Mouse (Mus musculus) hindbrain, postnatal 0 days (tissue): ENCODE data around the gene Trpm2. TPM values are rescaled to one million over a fixed set of nuclear protein-coding genes. Genes with fewer than 3 reads are reported as not detected.
"Not testable (repeated sequence)": the region's sequence is repeated elsewhere in the genome, so short reads cannot be mapped to it uniquely, and the experiment has no call there.

Experiments used
- ATAC-seq: fragments of 200-750 bp; cut with Nextera tagmentation; 2 replicates; pipeline ENCODE4 v1.8.0; 2017; ENCODE audit warnings: mild to moderate bottlenecking, moderate TSS enrichment, moderate library complexity
- DNase-seq: peaks from one replicate; pipeline ENCODE4 v3.0.0-alpha.2; 2015; ENCODE audit warnings: low spot score
- H3K27ac ChIP-seq: fragments of 300-500 bp; sonication (generic); 2 replicates; pipeline ENCODE4 v1.5.1; 2014; ENCODE audit warnings: mild to moderate bottlenecking
- H3K27me3 ChIP-seq: fragments of 300-500 bp; sonication (generic); 2 replicates; pipeline ENCODE4 v1.6.1; 2014; ENCODE audit warnings: low read length, mixed read lengths; ENCODE audit not compliant: insufficient read depth
- H3K36me3 ChIP-seq: fragments of 300-500 bp; sonication (generic); 2 replicates; pipeline ENCODE4 v1.6.1; 2014; ENCODE audit warnings: low read length, mixed read lengths; ENCODE audit not compliant: insufficient read depth
- H3K4me1 ChIP-seq: fragments of 300-500 bp; sonication (generic); 2 replicates; pipeline ENCODE4 v1.6.1; 2014; ENCODE audit warnings: antibody characterized with exemption, low read length, mixed read lengths; ENCODE audit not compliant: insufficient read depth
- H3K4me2 ChIP-seq: fragments of 300-500 bp; sonication (generic); 2 replicates; pipeline ENCODE4 v1.6.1; 2014; ENCODE audit warnings: low read depth, mild to moderate bottlenecking, low read length, moderate library complexity, mixed read lengths
- H3K4me3 ChIP-seq: fragments of 300-500 bp; sonication (generic); 2 replicates; pipeline ENCODE4 v1.5.1; 2014; ENCODE audit warnings: low read length
- H3K9ac ChIP-seq: fragments of 300-500 bp; sonication (generic); replicated peaks from 2 replicates; pipeline ENCODE4 v1.6.1; 2014; ENCODE audit warnings: mild to moderate bottlenecking, low read length, moderate library complexity, mixed read lengths
- H3K9me3 ChIP-seq: fragments of 300-500 bp; sonication (generic); 2 replicates; pipeline ENCODE4 v1.6.1; 2016; ENCODE audit warnings: low read length, mixed read lengths
- CTCF ChIP-seq: IDR thresholded peaks from 2 replicates; pipeline ENCODE4 v1.5.1; 2016; ENCODE audit warnings: antibody characterized with exemption, control low read depth, low read depth
- WGBS: fragments of 180-500 bp; shearing (Covaris S2); extraction: QIAGEN DNeasy Blood & Tissue Kit; methylation state at CpG from one replicate; pipeline ENCODE4 v1.1.7; 2014; 5-methylcytosine and 5-hydroxymethylcytosine counted together
- polyA plus RNA-seq: library from polyadenylated mRNA; unstranded; fragments of >200 nt; fragmentation: Nextera tagmentation; extraction: Ambion mirVana; gene quantifications from 2 replicates; pipeline ENCODE4 v1.2.1, GENCODE M21; 2015
- total RNA-seq: library from RNA; depleted of rRNA; stranded (reverse); fragments of >200 nt; gene quantifications from 2 replicates; pipeline ENCODE4 v1.2.3, GENCODE M21; 2014; rRNA removed

Gene Trpm2
- total RNA-seq (6.5 and 9.1 TPM in 2 replicates), polyA plus RNA-seq (4.6 and 6.8 TPM in 2 replicates)

- WGBS = 90% methylated on average over 6 of the region's 6 CpGs
- no peak within 1 kb of the TSS for H3K27ac ChIP-seq
- ATAC-seq (no peak), DNase-seq (no peak)
- no peaks in the 10 kb centered on the region for H3K9me3 ChIP-seq
- peak within 1 kb of the TSS; percentile 75 for H3K4me2 ChIP-seq
- no peaks in the 10 kb centered on the region for H3K36me3 ChIP-seq
- TF ChIP-seq CTCF = no peak
- peak within 1 kb of the TSS; percentile 40 for H3K9ac ChIP-seq
- peaks cover 5% of the 10 kb centered on the region; the same call in 1 of the 2 replicates for H3K4me1 ChIP-seq
- 0 out of 2 replicates have a peak, but pooled peaks cover 3% of the 10 kb centered on the region for H3K27me3 ChIP-seq
- H3K4me3 ChIP-seq = peak within 1 kb of the TSS; percentile 35
These were observed at the start of gene Trpm2 for GRCm38 (mm10) chr10:77970481-77970880. Gene Trpm2 (minus strand): TSS chr10:77970563.

DNA sequence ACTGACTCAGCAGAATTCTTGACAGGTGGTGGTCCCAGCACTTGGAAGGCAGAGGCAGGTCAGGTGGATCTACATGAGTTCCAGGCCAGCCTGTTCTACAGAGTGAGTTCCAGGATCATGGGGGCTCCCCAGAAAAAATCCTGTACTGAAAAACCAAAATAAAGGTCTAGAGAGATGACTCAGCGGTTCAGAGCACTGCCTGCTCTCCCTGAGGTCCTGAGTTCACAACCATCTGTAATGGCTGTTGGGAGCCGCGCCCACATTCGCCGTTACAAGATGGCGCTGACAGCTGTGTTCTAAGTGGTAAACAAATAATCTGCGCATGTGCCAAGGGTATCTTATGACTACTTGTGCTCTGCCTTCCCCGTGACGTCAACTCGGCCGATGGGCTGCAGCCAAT lies 49.6 kb upstream of the Trpm2 start:
- not testable (repeated sequence) for ATAC-seq, H3K9me3 ChIP-seq, H3K27ac ChIP-seq, H3K4me2 ChIP-seq, H3K4me1 ChIP-seq, DNase-seq, H3K27me3 ChIP-seq, H3K36me3 ChIP-seq, H3K4me3 ChIP-seq, H3K9ac ChIP-seq
- 97% methylated on average over 6 of the region's 11 CpGs for WGBS

GRCm38 (mm10) chr10:78019291-78019690 lies 48.9 kb upstream of the Trpm2 start:
- H3K27ac ChIP-seq = no peak overlapping the region
- DNase-seq = no peak
- 0 out of 2 replicates have a peak, but pooled peaks have one; percentile 62 for ATAC-seq
- H3K4me1 ChIP-seq = no peaks in the 10 kb centered on the region
- H3K9ac ChIP-seq = no peak overlapping the region
- no peak overlapping the region for H3K4me2 ChIP-seq
- no peak for TF ChIP-seq CTCF
- no peak overlapping the region for H3K4me3 ChIP-seq
- H3K9me3 ChIP-seq = no peaks in the 10 kb centered on the region
- WGBS = 75% methylated on average over 4 of the region's 4 CpGs
- H3K27me3 ChIP-seq = no peaks in the 10 kb centered on the region
- no peaks in the 10 kb centered on the region for H3K36me3 ChIP-seq

DNA sequence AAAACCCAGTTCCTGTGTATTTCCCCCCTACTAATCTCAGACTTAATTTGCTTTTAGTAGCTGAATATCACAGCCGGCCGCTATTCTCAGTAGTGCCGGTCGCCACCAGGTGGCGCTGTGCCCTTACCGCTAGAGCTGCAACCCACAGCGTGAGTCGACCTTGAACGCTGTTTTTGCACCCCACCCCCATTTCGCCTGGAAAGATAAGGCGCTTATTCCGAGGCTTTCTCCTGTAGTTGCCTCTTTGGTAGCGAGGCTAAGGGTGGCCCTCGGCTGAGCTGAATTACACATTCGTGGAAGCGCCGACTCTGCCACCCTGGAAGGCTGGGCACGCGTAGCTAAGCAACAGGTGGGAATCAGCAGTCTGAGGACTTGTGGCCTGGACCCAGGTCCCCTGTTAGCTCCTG lies 48.4 kb upstream of the Trpm2 start:
- H3K4me2 ChIP-seq = peak overlapping the region; percentile 60
- H3K9ac ChIP-seq = no peak overlapping the region
- H3K4me3 ChIP-seq = peak overlapping the region; percentile 24
- H3K27me3 ChIP-seq = no peaks in the 10 kb centered on the region
- H3K9me3 ChIP-seq = no peaks in the 10 kb centered on the region
- DNase-seq (peak; percentile 94), ATAC-seq (peak; percentile 90)
- H3K4me1 ChIP-seq = no peaks in the 10 kb centered on the region
- WGBS = 20% methylated on average over 19 of the region's 19 CpGs
- TF ChIP-seq CTCF = peak; percentile 96
- H3K27ac ChIP-seq = no peak overlapping the region
- H3K36me3 ChIP-seq = no peaks in the 10 kb centered on the region

- DNase-seq (no peak), ATAC-seq (no peak)
- no peaks in the 10 kb centered on the region for H3K27me3 ChIP-seq
- no peaks in the 10 kb centered on the region for H3K36me3 ChIP-seq
- H3K4me2 ChIP-seq = no peak overlapping the region
- H3K9me3 ChIP-seq = no peaks in the 10 kb centered on the region
- WGBS = 53% methylated on average over 5 of the region's 5 CpGs
- TF ChIP-seq CTCF = no peak
- no peak overlapping the region for H3K9ac ChIP-seq
- no peaks in the 10 kb centered on the region for H3K4me1 ChIP-seq
- no peak overlapping the region for H3K27ac ChIP-seq
- H3K4me3 ChIP-seq = no peak overlapping the region
These were observed 46.0 kb upstream of the Trpm2 start for GRCm38 (mm10) chr10:78016366-78016765.

- WGBS = 96% methylated on average over 1 of the region's 1 CpGs
- H3K4me2 ChIP-seq = no peak overlapping the region
- no peak for ATAC-seq
These were observed 45.1 kb upstream of the Trpm2 start for GRCm38 (mm10) chr10:78015489-78015888.

GRCm38 (mm10) chr10:78012661-78013495 lies 42.5 kb upstream of the Trpm2 start:
- ATAC-seq (no peak), DNase-seq (no peak)
- Histone ChIP-seq H3K4me3 (no peak overlapping the region), H3K9me3 (no peaks in the 10 kb centered on the region), H3K9ac (no peak overlapping the region), H3K4me1 (peaks cover 11% of the 10 kb centered on the region), H3K36me3 (no peaks in the 10 kb centered on the region), H3K27ac (no peak overlapping the region), H3K27me3 (no peaks in the 10 kb centered on the region), H3K4me2 (no peak overlapping the region)
- TF ChIP-seq CTCF = no peak
- 94% methylated on average over 18 of the region's 18 CpGs for WGBS

More at GRCm38 (mm10) chr10:78015489-78015888, 45.1 kb upstream of the Trpm2 start:
- Histone ChIP-seq H3K9me3 (no peaks in the 10 kb centered on the region), H3K4me3 (no peak overlapping the region), H3K27me3 (no peaks in the 10 kb centered on the region), H3K36me3 (no peaks in the 10 kb centered on the region), H3K4me1 (no peaks in the 10 kb centered on the region), H3K27ac (no peak overlapping the region), H3K9ac (no peak overlapping the region)
- no peak for TF ChIP-seq CTCF
- DNase-seq = no peak

- H3K4me1 ChIP-seq = peaks cover 23% of the 10 kb centered on the region
- not testable (repeated sequence) for H3K9ac ChIP-seq, H3K27ac ChIP-seq, ATAC-seq, H3K4me3 ChIP-seq, H3K4me2 ChIP-seq, H3K9me3 ChIP-seq, H3K27me3 ChIP-seq, H3K36me3 ChIP-seq, DNase-seq
- WGBS = 95% methylated on average over 5 of the region's 5 CpGs
These were observed 40.8 kb upstream of the Trpm2 start for GRCm38 (mm10) chr10:78011116-78011515.
